Mouse (Mus musculus): ENCODE data around the gene Lrrk1. TPM values are rescaled to one million over a fixed set of nuclear protein-coding genes. Genes with fewer than 3 reads are reported as not detected.
A peak's percentile ranks its signal among the peaks of the same experiment; 100 is the strongest.

Gene Lrrk1
- polyA plus RNA-seq, 1 experiment from 2014 or later, result 4.7 TPM

- Histone ChIP-seq H3K4me1 (replicated peaks; ENCODE audit: control insufficient read depth, insufficient read depth, low read length) (peaks cover 6% of the 10 kb centered on the region; the same call in 1 of the 2 replicates), H3K27ac (no peak overlapping the region), H3K9me3 (ENCODE audit: control insufficient read depth, low read length) (no peaks in the 10 kb centered on the region), H3K27me3 (ENCODE audit: control insufficient read depth, insufficient read depth, low read length) (no peaks in the 10 kb centered on the region), H3K9ac (no peak overlapping the region), H3K4me3 (replicated peaks; ENCODE audit: low read length) (no peak overlapping the region), H3K36me3 (replicated peaks; ENCODE audit: control insufficient read depth, insufficient read depth) (no peaks in the 10 kb centered on the region), H3K4me2 (replicated peaks) (no peak overlapping the region)
- DNase-seq (ENCODE audit: low spot score), result no peak
- WGBS, result 17% methylated on average over 8 of the region's 8 CpGs
- no peak for ATAC-seq (ENCODE audit: low FRiP score)
Measured at GRCm38 (mm10) chr7:66222621-66223091, 165.5 kb downstream of the Lrrk1 start.

DNA sequence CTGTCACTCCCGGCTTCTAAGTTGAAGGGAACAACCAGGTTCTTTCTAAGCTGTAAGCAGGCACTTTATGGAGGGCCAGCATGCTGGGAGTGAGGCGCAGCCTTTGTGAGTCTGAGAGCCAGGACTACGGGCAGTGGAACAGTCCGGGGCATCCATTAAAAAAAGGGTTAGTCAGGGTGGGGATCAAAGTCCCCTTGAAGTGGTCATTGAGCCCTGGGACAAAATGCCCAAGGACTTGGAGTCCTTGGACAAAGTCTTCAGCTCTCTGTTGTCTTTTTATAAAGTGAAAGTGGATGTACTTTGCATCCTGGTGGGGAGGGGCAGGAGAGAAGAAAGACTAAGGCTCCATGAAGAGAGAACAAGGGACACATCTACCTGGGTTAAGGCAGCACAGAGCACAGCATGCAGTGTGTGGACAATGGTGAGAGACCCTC is 168.3 kb downstream of the Lrrk1 start:
- DNase-seq (ENCODE audit: low spot score) (no peak), ATAC-seq (ENCODE audit: low FRiP score) (no peak)
- WGBS, result 79% methylated on average over 4 of the region's 4 CpGs
- Histone ChIP-seq H3K9me3 (ENCODE audit: control insufficient read depth, low read length) (no peaks in the 10 kb centered on the region), H3K27ac (no peak overlapping the region), H3K9ac (no peak overlapping the region), H3K4me3 (replicated peaks; ENCODE audit: low read length) (no peak overlapping the region), H3K4me2 (replicated peaks) (no peak overlapping the region), H3K36me3 (replicated peaks; ENCODE audit: control insufficient read depth, insufficient read depth) (no peaks in the 10 kb centered on the region), H3K4me1 (replicated peaks; ENCODE audit: control insufficient read depth, insufficient read depth, low read length) (peaks cover 12% of the 10 kb centered on the region; the same call in 1 of the 2 replicates), H3K27me3 (ENCODE audit: control insufficient read depth, insufficient read depth, low read length) (no peaks in the 10 kb centered on the region)

GRCm38 (mm10) chr7:66219028-66219793 is 168.9 kb downstream of the Lrrk1 start:
- Histone ChIP-seq H3K27me3 (ENCODE audit: control insufficient read depth, insufficient read depth, low read length) (no peaks in the 10 kb centered on the region), H3K9ac (no peak overlapping the region), H3K4me1 (replicated peaks; ENCODE audit: control insufficient read depth, insufficient read depth, low read length) (peaks cover 12% of the 10 kb centered on the region; the same call in 1 of the 2 replicates), H3K36me3 (replicated peaks; ENCODE audit: control insufficient read depth, insufficient read depth) (no peaks in the 10 kb centered on the region), H3K4me2 (replicated peaks) (no peak overlapping the region), H3K4me3 (replicated peaks; ENCODE audit: low read length) (no peak overlapping the region), H3K27ac (no peak overlapping the region), H3K9me3 (ENCODE audit: control insufficient read depth, low read length) (no peaks in the 10 kb centered on the region)
- no peak for DNase-seq (ENCODE audit: low spot score)
- ATAC-seq (ENCODE audit: low FRiP score), result no peak
- WGBS, result 84% methylated on average over 4 of the region's 4 CpGs

DNA sequence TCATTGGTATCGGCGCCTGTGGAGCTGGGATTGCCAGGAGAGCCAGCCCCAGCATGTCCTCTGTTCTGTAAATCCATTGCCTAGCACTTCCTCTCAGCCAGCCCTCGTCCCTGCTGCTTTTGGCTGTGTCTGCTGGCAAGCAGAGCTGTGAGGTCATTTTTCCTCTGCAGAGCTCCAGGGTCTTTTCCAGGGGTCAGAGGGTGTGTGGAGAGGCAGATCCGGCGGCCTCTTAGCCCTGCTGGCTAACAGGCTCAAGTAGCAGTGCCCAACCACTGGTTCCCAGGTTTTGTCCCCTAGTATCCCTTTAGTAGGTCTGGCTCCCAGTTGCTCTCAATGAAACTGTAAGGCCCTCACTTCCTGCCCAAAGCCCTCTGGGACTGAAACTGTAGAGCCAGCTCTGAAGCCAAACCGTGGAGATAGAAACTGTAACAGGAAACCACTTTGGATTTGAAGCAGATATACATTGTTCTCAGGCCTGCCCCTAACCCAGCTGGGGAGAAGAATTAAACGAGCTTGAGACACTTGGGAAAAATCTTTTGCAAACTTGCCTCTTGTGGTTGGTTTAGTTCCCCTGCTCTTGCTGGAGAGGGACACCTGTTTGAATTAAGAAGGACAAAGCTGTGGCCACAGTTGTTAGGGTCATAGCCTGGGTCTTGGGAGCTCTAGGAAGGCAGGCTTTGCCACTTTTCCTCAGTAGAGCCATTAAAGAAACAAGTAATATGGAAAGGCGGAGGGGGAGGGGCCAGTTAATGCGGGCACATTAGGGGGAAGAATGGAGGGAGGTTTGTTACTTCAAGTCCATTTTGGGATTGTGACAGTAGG is 169.7 kb downstream of the Lrrk1 start:
- 40% methylated on average over 9 of the region's 9 CpGs for WGBS
- Histone ChIP-seq H3K27me3 (ENCODE audit: control insufficient read depth, insufficient read depth, low read length) (no peaks in the 10 kb centered on the region), H3K9ac (no peak overlapping the region), H3K9me3 (ENCODE audit: control insufficient read depth, low read length) (no peaks in the 10 kb centered on the region), H3K27ac (peak overlapping the region; percentile 60; the same call in 1 of the 2 replicates), H3K4me2 (replicated peaks) (no peak overlapping the region), H3K36me3 (replicated peaks; ENCODE audit: control insufficient read depth, insufficient read depth) (no peaks in the 10 kb centered on the region), H3K4me3 (replicated peaks; ENCODE audit: low read length) (no peak overlapping the region), H3K4me1 (replicated peaks; ENCODE audit: control insufficient read depth, insufficient read depth, low read length) (peaks cover 12% of the 10 kb centered on the region; the same call in 1 of the 2 replicates)
- DNase-seq (ENCODE audit: low spot score) (no peak), ATAC-seq (ENCODE audit: low FRiP score) (0 out of 2 replicates have a peak, but pooled peaks have one; percentile 37)

GRCm38 (mm10) chr7:66217531-66218094 is 170.5 kb downstream of the Lrrk1 start:
- no peak overlapping the region for H3K9ac ChIP-seq
- H3K27me3 ChIP-seq (ENCODE audit: control insufficient read depth, insufficient read depth, low read length), result no peaks in the 10 kb centered on the region
- H3K27ac ChIP-seq, result 0 out of 2 replicates have a peak overlapping the region, but pooled peaks have one; percentile 60
- H3K9me3 ChIP-seq (ENCODE audit: control insufficient read depth, low read length), result no peaks in the 10 kb centered on the region
- peaks cover 12% of the 10 kb centered on the region; the same call in 1 of the 2 replicates for H3K4me1 ChIP-seq (replicated peaks; ENCODE audit: control insufficient read depth, insufficient read depth, low read length)
- no peak overlapping the region for H3K4me2 ChIP-seq (replicated peaks)
- ATAC-seq (ENCODE audit: low FRiP score), result no peak
- H3K36me3 ChIP-seq (replicated peaks; ENCODE audit: control insufficient read depth, insufficient read depth), result no peaks in the 10 kb centered on the region
- WGBS, result 64% methylated on average over 7 of the region's 7 CpGs
- H3K4me3 ChIP-seq (replicated peaks; ENCODE audit: low read length), result no peak overlapping the region
- no peak for DNase-seq (ENCODE audit: low spot score)

DNA sequence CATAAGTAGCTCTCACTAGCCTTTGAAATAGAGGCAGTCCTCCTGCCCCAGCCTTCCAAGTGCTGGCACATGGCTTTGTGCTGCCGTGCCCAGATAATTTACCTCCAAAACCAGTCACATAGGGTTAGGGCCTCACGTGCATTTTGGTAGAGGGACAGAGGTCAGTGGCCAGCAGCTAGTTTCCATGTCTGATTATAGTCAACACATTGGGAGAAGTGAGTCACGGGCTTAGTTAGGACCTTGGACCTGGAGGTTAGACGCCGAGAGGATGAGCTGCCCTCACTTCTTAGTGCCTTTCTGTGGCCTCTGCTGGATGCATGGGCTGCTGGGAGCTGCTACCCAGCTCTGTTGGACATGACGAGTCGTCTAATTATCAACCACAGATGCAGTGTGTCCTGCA is 171.1 kb downstream of the Lrrk1 start:
- ATAC-seq (ENCODE audit: low FRiP score) (no peak), DNase-seq (ENCODE audit: low spot score) (no peak)
- Histone ChIP-seq H3K36me3 (replicated peaks; ENCODE audit: control insufficient read depth, insufficient read depth) (no peaks in the 10 kb centered on the region), H3K4me1 (replicated peaks; ENCODE audit: control insufficient read depth, insufficient read depth, low read length) (peaks cover 12% of the 10 kb centered on the region; the same call in 1 of the 2 replicates), H3K27me3 (ENCODE audit: control insufficient read depth, insufficient read depth, low read length) (no peaks in the 10 kb centered on the region), H3K27ac (no peak overlapping the region), H3K9me3 (ENCODE audit: control insufficient read depth, low read length) (no peaks in the 10 kb centered on the region), H3K9ac (no peak overlapping the region), H3K4me2 (replicated peaks) (no peak overlapping the region), H3K4me3 (replicated peaks; ENCODE audit: low read length) (no peak overlapping the region)
- WGBS, result 82% methylated on average over 7 of the region's 7 CpGs

DNA sequence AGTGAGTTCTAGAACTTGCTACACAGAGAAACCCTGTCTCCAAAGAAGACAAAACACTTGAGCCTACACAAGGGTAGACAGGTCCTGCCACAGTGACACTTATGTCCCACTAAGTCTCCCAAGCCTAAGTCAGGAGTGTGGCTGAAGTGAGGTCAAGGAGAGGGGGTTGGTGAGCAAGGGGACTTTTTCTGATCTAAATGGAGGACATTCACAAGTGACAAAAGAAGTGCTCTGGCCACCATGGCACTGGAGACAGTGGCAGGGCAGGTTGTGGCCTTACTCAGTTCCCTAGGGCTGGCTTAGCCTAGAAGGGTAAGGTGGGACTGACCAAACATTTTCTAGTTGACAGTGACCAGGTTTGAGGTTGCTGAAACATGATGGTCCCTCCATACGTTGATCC is 172.2 kb downstream of the Lrrk1 start:
- Histone ChIP-seq H3K9me3 (ENCODE audit: control insufficient read depth, low read length) (no peaks in the 10 kb centered on the region), H3K27me3 (ENCODE audit: control insufficient read depth, insufficient read depth, low read length) (no peaks in the 10 kb centered on the region), H3K36me3 (replicated peaks; ENCODE audit: control insufficient read depth, insufficient read depth) (no peaks in the 10 kb centered on the region), H3K4me2 (replicated peaks) (no peak overlapping the region), H3K4me1 (replicated peaks; ENCODE audit: control insufficient read depth, insufficient read depth, low read length) (peaks cover 12% of the 10 kb centered on the region; the same call in 1 of the 2 replicates), H3K27ac (no peak overlapping the region), H3K9ac (no peak overlapping the region), H3K4me3 (replicated peaks; ENCODE audit: low read length) (no peak overlapping the region)
- no peak for DNase-seq (ENCODE audit: low spot score)
- whole genome bisulfite sequencing, result 89% methylated on average over 1 of the region's 1 CpGs
- ATAC-seq (ENCODE audit: low FRiP score), result no peak

GRCm38 (mm10) chr7:66214477-66214876 is 173.7 kb downstream of the Lrrk1 start:
- DNase-seq (ENCODE audit: low spot score) (no peak), ATAC-seq (ENCODE audit: low FRiP score) (no peak)
- no peaks in the 10 kb centered on the region for H3K27me3 ChIP-seq (ENCODE audit: control insufficient read depth, insufficient read depth, low read length)
- H3K4me3 ChIP-seq (replicated peaks; ENCODE audit: low read length), result no peak overlapping the region
- WGBS, result 77% methylated on average over 6 of the region's 6 CpGs
- H3K4me1 ChIP-seq (replicated peaks; ENCODE audit: control insufficient read depth, insufficient read depth, low read length), result peaks cover 12% of the 10 kb centered on the region; the same call in 1 of the 2 replicates
- no peaks in the 10 kb centered on the region for H3K36me3 ChIP-seq (replicated peaks; ENCODE audit: control insufficient read depth, insufficient read depth)
- no peak overlapping the region for H3K4me2 ChIP-seq (replicated peaks)
- H3K27ac ChIP-seq, result no peak overlapping the region
- no peaks in the 10 kb centered on the region for H3K9me3 ChIP-seq (ENCODE audit: control insufficient read depth, low read length)
- H3K9ac ChIP-seq, result no peak overlapping the region

DNA sequence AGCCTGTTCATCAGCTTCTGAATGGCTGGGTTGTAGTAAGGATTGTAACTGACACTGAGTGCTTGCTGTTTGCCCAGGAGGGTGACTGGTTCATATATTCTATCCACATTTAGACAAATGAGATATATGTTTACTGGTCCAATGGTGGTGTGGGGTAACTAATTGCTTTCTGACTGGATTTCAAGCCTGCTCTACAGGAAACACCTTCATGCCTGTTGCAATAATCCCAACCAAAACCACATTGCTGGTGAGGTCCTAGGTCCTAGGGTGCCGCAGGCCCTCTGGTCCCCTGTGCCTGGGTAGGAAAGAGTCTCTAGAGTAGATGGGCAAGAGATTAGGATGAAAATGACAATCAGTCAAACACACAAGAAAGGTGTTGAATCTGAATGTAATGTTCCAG is 175.3 kb downstream of the Lrrk1 start:
- 90% methylated on average over 1 of the region's 1 CpGs for WGBS
- H3K9me3 ChIP-seq (ENCODE audit: control insufficient read depth, low read length), result 0 out of 2 replicates have a peak, but pooled peaks cover under 1% of the 10 kb centered on the region
- H3K9ac ChIP-seq, result no peak overlapping the region
- no peaks in the 10 kb centered on the region for H3K27me3 ChIP-seq (ENCODE audit: control insufficient read depth, insufficient read depth, low read length)
- H3K4me3 ChIP-seq (replicated peaks; ENCODE audit: low read length), result no peak overlapping the region
- no peaks in the 10 kb centered on the region for H3K36me3 ChIP-seq (replicated peaks; ENCODE audit: control insufficient read depth, insufficient read depth)
- H3K4me2 ChIP-seq (replicated peaks), result no peak overlapping the region
- ATAC-seq (ENCODE audit: low FRiP score) (no peak), DNase-seq (ENCODE audit: low spot score) (no peak)
- H3K27ac ChIP-seq, result no peak overlapping the region
- H3K4me1 ChIP-seq (replicated peaks; ENCODE audit: control insufficient read depth, insufficient read depth, low read length), result peaks cover 5% of the 10 kb centered on the region; the same call in 1 of the 2 replicates
